8 mouse cellular contexts compared by ENCODE assay signal in genomic region chr13:92750976-92751518, GRCm38 (mm10). TPM values are rescaled to one million over a fixed set of nuclear protein-coding genes. Genes with fewer than 3 reads are reported as not detected.
DNase-seq lines count a peak whose midpoint lies in the region; ATAC-seq and TF ChIP-seq lines count a peak whose summit lies in the region.

No protein-coding gene starts in this region.

- no peaks in the 10 kb centered on the region for H3K27me3 ChIP-seq in hindbrain, postnatal 0 days (ENCODE audit: insufficient read depth, low read length)

- no peaks in the 10 kb centered on the region for H3K4me1 ChIP-seq in hindbrain, postnatal 0 days (ENCODE audit: insufficient read depth, low read length)

- WGBS in hindbrain, postnatal 0 days: 12% methylated on average over 7 of the region's 7 CpGs

- H3K4me3 ChIP-seq in hindbrain, postnatal 0 days (ENCODE audit: low read length): no peak overlapping the region

- no peak overlapping the region for H3K9ac ChIP-seq in hindbrain, postnatal 0 days (replicated peaks; ENCODE audit: low read length)

- peak overlapping the region; percentile 63; the same call in 1 of the 2 replicates for H3K27ac ChIP-seq in hindbrain, postnatal 0 days

- TF ChIP-seq CTCF in hindbrain, postnatal 0 days (IDR thresholded peaks at IDR 0.05; ENCODE audit: low read depth): peak; percentile 94

- H3K36me3 ChIP-seq in hindbrain, postnatal 0 days (ENCODE audit: insufficient read depth, low read length): no peaks in the 10 kb centered on the region

- H3K9me3 ChIP-seq in hindbrain, postnatal 0 days (ENCODE audit: low read length): no peaks in the 10 kb centered on the region

- H3K4me2 ChIP-seq in hindbrain, postnatal 0 days (ENCODE audit: low read depth, low read length): peak overlapping the region; percentile 22; the same call in 1 of the 2 replicates

- ATAC-seq in hindbrain, postnatal 0 days: peak; percentile 70

- peak; percentile 64 for DNase-seq in urinary bladder, postnatal 14 days (ENCODE audit: low spot score)
- no peak for DNase-seq in urinary bladder, postnatal 4 days (ENCODE audit: low spot score in 2 of 2)
- DNase-seq in cerebellum, postnatal 25 days: peak; percentile 75 to 88
- peak; percentile 56 to 69 for DNase-seq in frontal cortex, postnatal 25 days (ENCODE audit: low spot score in 2 of 2)
- DNase-seq in hindbrain, postnatal 0 days (ENCODE audit: low spot score): peak; percentile 90
- peak; percentile 32 for DNase-seq in left cerebral cortex, adult 11 months (ENCODE audit: low spot score)
- peak; percentile 34 to 76 for DNase-seq in lung, postnatal 4 days
- DNase-seq in right cerebral cortex, adult 2 months (ENCODE audit: low spot score in 2 of 2): peak; percentile 79 to 85

RNA-seq across cellular contexts. Expression of gene Thbs4, which starts 43.6 kb away (rescaled TPM):
- total RNA-seq in hindbrain, postnatal 0 days (2014; rRNA removed): 0.93 and 0.94 TPM in 2 replicates
- polyA plus RNA-seq in hindbrain, postnatal 0 days (2015; fragmentation: Nextera tagmentation; extraction: Ambion mirVana): 1.00 and 1.3 TPM in 2 replicates

Comparison
In these comparisons a context has a peak if more than half of its experiments do, and no peak if none do; other contexts are left out.
1. DNase-seq: peak in urinary bladder, postnatal 14 days (single experiment), cerebellum, postnatal 25 days (2 of 2), frontal cortex, postnatal 25 days (2 of 2), hindbrain, postnatal 0 days (single experiment), left cerebral cortex, adult 11 months (single experiment), lung, postnatal 4 days (2 of 2) and right cerebral cortex, adult 2 months (2 of 2); none in urinary bladder, postnatal 4 days (0 of 2).